Mouse (Mus musculus): Measurements from ENCODE around the gene Slc13a2.
A peak's percentile ranks its signal among the peaks of the same experiment; 100 is the strongest.

Gene Slc13a2

DNA sequence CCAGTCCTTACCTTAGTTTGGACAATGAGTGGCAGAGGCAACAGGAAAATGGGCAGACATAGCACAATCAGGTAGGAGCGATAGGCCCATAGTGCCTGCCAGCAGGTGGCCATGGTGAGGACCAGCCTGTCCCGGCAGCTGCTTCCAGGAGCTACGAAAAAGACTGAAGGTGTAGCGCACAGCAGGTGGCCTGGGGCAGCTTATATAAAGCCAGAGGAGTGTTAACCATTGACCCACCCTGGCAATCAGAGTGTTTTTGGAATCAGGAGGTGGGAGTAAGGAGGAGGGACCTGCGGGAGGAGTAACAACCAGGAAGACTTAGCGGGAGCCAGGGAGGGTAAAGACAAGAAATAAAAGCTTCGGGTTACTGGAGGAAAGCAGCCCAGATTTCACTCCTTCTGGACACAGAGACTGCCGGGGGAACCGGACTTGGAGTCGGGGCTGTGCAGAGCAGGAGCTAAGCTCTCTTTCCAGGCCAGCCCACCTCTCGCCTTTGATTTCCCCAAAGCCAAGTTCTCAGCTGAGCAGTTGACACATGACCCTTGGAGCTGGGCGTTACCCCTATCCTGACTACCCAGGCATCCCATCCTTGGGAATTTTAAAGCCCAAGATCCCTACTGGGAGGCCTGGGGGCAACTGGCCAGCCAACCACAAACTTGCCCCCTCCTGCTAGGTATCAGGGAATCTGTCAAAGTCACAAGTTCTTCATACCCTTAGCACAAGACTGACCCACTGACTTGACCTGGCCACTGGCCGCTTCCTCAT is at the start of gene Slc13a2:
Gene Slc13a2 (minus strand): TSS at position 163 of the 765 bp plus-strand sequence.
- DNase-seq (ENCODE audit: low spot score in 2 of 2): no peak

- no peak for DNase-seq (ENCODE audit: low spot score in 2 of 2)
These were observed 49.5 kb upstream of the Slc13a2 start for GRCm38 (mm10) chr11:78471326-78472103.

GRCm38 (mm10) chr11:78467932-78468331 is 45.9 kb upstream of the Slc13a2 start:
- DNase-seq (ENCODE audit: low spot score in 2 of 2): no peak

DNA sequence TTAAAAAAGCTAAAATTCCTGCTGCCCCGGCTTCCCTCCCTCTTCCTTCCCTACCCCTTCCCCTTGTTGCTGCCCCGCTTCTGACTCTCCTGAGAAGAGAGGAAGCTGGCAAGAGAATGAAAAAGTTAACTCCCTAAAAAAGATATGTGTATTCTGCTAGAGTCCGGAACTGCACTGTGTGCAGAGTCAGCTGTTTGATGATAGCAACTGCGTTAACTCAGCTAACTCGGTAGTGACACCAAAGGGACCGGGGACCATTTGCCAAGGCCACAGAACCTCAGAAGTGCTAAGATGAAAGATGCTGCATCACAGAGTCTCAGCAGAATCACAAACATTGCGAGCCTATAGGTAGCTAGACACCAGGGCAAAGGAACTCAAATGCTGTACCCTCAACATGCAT is 45.5 kb upstream of the Slc13a2 start:
- DNase-seq (ENCODE audit: low spot score in 2 of 2): no peak

DNA sequence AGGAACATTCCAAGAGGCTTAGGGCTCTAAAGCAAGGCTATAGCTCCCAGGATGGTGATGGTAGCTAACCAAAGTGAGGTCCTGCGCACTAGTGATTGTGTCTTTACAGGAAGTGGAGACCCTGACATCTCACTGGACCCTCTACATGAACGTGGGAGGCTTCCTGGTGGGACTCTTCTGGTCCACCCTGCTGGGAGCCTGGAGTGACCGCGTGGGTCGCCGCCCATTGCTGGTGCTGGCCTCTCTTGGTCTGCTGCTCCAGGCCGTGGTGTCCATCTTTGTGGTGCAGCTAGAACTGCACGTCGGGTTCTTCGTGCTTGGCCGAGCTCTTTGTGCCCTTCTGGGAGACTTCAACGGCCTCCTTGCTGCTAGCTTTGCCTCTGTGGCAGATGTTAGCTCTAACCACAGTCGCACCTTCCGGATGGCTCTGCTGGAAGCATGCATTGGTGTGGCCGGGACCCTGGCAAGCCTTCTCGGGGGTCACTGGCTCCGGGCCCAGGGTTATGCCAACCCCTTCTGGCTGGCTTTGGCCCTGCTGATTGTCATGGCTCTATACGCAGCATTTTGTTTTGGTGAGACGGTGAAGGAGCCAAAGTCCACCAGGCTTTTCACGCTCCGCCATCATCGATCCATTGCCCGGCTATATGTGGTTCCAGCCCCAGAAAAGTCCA is 44.4 kb upstream of the Slc13a2 start:
- no peak for DNase-seq (ENCODE audit: low spot score in 2 of 2)

DNA sequence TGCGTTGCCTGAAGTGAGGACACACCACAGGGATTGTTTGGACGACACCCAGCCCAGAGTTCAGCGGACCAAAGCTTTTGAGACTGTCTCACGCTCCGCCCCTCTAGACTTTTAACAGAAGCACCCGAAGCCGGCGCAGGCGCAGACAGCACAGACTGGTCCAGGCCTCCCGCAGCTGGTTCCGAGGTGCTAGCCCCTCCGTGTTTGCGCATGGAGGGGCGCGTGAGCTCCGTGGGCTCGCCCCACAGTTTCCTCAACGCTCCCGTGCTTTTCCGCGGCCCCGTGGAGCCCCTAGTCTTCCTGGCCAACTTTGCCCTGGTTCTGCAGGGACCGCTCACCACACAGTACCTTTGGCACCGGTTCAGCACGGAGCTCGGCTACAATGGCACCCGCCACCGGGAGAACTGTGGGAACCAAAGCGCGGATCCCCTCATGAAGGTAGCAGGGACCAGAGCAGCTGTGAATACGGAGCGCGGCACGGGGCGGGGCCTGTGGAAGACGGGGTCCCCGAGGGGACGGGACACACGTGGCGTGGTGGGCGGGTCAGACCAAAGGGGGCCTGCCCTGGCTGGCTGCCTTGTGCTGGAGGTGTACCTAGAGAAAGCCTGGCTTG is 43.7 kb upstream of the Slc13a2 start, which contains the start of gene Slc46a1:
Gene Slc46a1 (plus strand): TSS at position 130 of the 613 bp plus-strand sequence.
- DNase-seq (ENCODE audit: low spot score in 2 of 2): peak; percentile 40 to 80

- no peak for DNase-seq (ENCODE audit: low spot score in 2 of 2)
These were observed 43.1 kb upstream of the Slc13a2 start for GRCm38 (mm10) chr11:78465116-78465515.

- no peak for DNase-seq (ENCODE audit: low spot score in 2 of 2)
These were observed 41.4 kb upstream of the Slc13a2 start for GRCm38 (mm10) chr11:78463286-78464036.

- DNase-seq (ENCODE audit: low spot score in 2 of 2): no peak
These were observed 40.7 kb upstream of the Slc13a2 start for GRCm38 (mm10) chr11:78462669-78463068.

DNA sequence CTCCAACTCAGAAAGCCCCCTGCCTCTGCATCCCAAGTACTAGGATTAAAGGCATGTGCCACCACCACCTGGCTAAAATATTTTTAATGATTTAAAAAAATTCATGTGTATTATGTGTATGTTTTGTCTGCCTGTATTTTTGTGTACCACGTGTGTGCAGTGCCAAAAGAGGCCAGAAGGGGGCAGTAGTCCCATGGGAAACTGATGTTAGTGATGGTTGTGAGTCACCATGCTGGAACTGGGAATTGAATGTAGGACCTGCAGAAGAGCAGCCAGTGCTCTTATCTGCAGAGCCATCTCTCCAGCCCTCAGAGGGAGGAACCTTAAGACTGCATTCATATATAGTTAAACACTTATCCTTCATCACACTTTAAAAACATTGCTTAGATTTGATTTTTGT is 39.9 kb upstream of the Slc13a2 start:
- no peak for DNase-seq (ENCODE audit: low spot score in 2 of 2)

GRCm38 (mm10) chr11:78458740-78459139 is 36.7 kb upstream of the Slc13a2 start:
- DNase-seq (ENCODE audit: low spot score in 2 of 2): no peak

GRCm38 (mm10) chr11:78455308-78455707 is 33.3 kb upstream of the Slc13a2 start:
- DNase-seq (ENCODE audit: low spot score in 2 of 2): peak; percentile 21 to 56

- DNase-seq (ENCODE audit: low spot score in 2 of 2): no peak
These were observed 32.3 kb upstream of the Slc13a2 start for GRCm38 (mm10) chr11:78454276-78454675.

GRCm38 (mm10) chr11:78453675-78454074 is 31.7 kb upstream of the Slc13a2 start:
- peak; percentile 48 to 82 for DNase-seq (ENCODE audit: low spot score in 2 of 2)

- DNase-seq (ENCODE audit: low spot score in 2 of 2): no peak
These were observed 28.3 kb upstream of the Slc13a2 start for GRCm38 (mm10) chr11:78450337-78450736.

DNA sequence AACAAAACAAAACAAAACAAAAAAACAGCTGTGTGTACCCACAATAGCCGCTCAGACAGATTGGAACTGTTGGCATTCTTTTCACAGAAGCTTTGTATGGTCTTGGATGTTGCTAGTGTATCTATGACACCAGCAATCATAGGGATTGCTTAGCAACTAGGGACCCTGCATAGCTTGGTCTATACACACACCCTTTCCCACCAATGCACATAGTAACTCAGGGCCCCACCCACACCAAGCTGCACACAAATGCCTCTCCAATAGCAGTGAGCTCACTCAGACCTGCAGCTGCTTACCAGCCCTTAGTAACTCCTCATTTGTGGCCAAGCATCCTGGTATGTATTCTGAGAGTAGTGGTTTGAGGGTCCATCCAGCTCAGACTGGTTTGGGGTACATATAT is 26.2 kb upstream of the Slc13a2 start:
- no peak for DNase-seq (ENCODE audit: low spot score in 2 of 2)

- DNase-seq (ENCODE audit: low spot score in 2 of 2): no peak
These were observed 25.2 kb upstream of the Slc13a2 start for GRCm38 (mm10) chr11:78447168-78447567.

GRCm38 (mm10) chr11:78443115-78443514 is 21.1 kb upstream of the Slc13a2 start:
- no peak for DNase-seq (ENCODE audit: low spot score in 2 of 2)

GRCm38 (mm10) chr11:78438399-78438930 is 16.4 kb upstream of the Slc13a2 start:
- DNase-seq (ENCODE audit: low spot score in 2 of 2): no peak

GRCm38 (mm10) chr11:78437182-78437581 is 15.2 kb upstream of the Slc13a2 start:
- DNase-seq (ENCODE audit: low spot score in 2 of 2): no peak
